ENCODE assay signal across 16 mouse cellular contexts in the genomic region with DNA sequence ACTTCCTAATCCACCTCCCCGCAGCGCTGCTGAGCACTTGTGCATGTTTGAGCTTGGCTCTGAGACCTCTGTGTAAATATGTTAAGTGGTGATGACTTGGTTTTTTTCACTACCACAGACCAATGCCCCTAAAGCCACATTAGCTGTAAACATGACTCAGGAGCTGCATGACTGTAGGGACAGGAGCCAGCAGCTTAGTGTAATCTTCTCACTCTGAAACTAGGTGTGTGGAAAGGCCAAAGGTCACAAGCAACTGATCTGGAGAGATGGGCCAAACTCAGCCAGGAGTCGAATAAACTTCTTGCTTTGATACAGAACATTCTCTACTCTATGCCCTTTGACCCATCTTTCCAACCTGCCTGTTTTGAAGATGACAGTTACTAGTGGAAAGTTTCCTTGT. TPM values are rescaled to one million over a fixed set of nuclear protein-coding genes. Genes with fewer than 3 reads are reported as not detected.
A peak's percentile ranks its signal among the peaks of the same experiment; 100 is the strongest.
DNase-seq lines count a peak whose midpoint lies in the region; ATAC-seq lines count a peak whose summit lies in the region.
"Had no signal": no experiment of that assay in that cellular context is flagged by ENCODE, and none has a peak within 500 bp of the region (broad histone marks: within the 10 kb centered on the region; RNA-seq: fewer than 3 reads in every experiment).

No protein-coding gene starts in this region.

- H3K4me1 ChIP-seq in heart, embryonic 10.5 days: peaks cover 6% of the 10 kb centered on the region
- peaks cover 16% of the 10 kb centered on the region for H3K4me1 ChIP-seq in heart, embryonic 12.5 days (replicated peaks)
- H3K4me1 ChIP-seq in intestine, embryonic 15.5 days (replicated peaks): peaks cover 13% of the 10 kb centered on the region
- H3K4me1 ChIP-seq in limb, embryonic 10.5 days: no peaks in the 10 kb centered on the region
- no peaks in the 10 kb centered on the region for H3K4me1 ChIP-seq in midbrain, embryonic 10.5 days

- H3K4me3 ChIP-seq in heart, embryonic 10.5 days: no peak overlapping the region
- H3K4me3 ChIP-seq in heart, embryonic 12.5 days: no peak overlapping the region
- H3K4me3 ChIP-seq in intestine, embryonic 15.5 days (replicated peaks): no peak overlapping the region
- H3K4me3 ChIP-seq in limb, embryonic 10.5 days: no peak overlapping the region
- no peak overlapping the region for H3K4me3 ChIP-seq in midbrain, embryonic 10.5 days
- H3K4me3 ChIP-seq: embryonic facial prominence, embryonic 15.5 days; heart, embryonic 15.5 days; neural tube, embryonic 13.5 days had no signal

- H3K27ac ChIP-seq in heart, embryonic 10.5 days: no peak overlapping the region
- H3K27ac ChIP-seq in heart, embryonic 12.5 days (ENCODE audit: poor library complexity, severe bottlenecking): no peak overlapping the region
- H3K27ac ChIP-seq in intestine, embryonic 15.5 days: peak overlapping the region; percentile 76
- H3K27ac ChIP-seq in limb, embryonic 10.5 days: no peak overlapping the region
- H3K27ac ChIP-seq in midbrain, embryonic 10.5 days (replicated peaks): no peak overlapping the region
- H3K27ac ChIP-seq: embryonic facial prominence, embryonic 15.5 days; heart, embryonic 15.5 days; neural tube, embryonic 13.5 days had no signal

- H3K4me2 ChIP-seq in heart, embryonic 12.5 days: no peak overlapping the region
- H3K4me2 ChIP-seq in intestine, embryonic 15.5 days (replicated peaks): 0 out of 2 replicates have a peak overlapping the region, but pooled peaks have one; percentile 14
- H3K4me2 ChIP-seq: embryonic facial prominence, embryonic 15.5 days; heart, embryonic 15.5 days; neural tube, embryonic 13.5 days had no signal

- no peak for ATAC-seq in heart, embryonic 12.5 days (ENCODE audit: insufficient number of reproducible peaks, low FRiP score)
- ATAC-seq in intestine, embryonic 15.5 days: peak; percentile 86
- ATAC-seq: inflammation-experienced regulatory T-cells, adult 6 months had no signal

- no peaks in the 10 kb centered on the region for H3K9me3 ChIP-seq in heart, embryonic 10.5 days
- no peaks in the 10 kb centered on the region for H3K9me3 ChIP-seq in heart, embryonic 12.5 days (replicated peaks)
- no peaks in the 10 kb centered on the region for H3K9me3 ChIP-seq in intestine, embryonic 15.5 days
- no peaks in the 10 kb centered on the region for H3K9me3 ChIP-seq in limb, embryonic 10.5 days (replicated peaks)
- no peaks in the 10 kb centered on the region for H3K9me3 ChIP-seq in midbrain, embryonic 10.5 days (replicated peaks)
- H3K9me3 ChIP-seq: embryonic facial prominence, embryonic 15.5 days; heart, embryonic 15.5 days; neural tube, embryonic 13.5 days had no signal

- no peak overlapping the region for H3K9ac ChIP-seq in heart, embryonic 12.5 days
- no peak overlapping the region for H3K9ac ChIP-seq in intestine, embryonic 15.5 days
- H3K9ac ChIP-seq: embryonic facial prominence, embryonic 15.5 days; heart, embryonic 15.5 days; neural tube, embryonic 13.5 days had no signal

- WGBS in heart, embryonic 10.5 days: 77% methylated on average over 3 of the region's 3 CpGs
- WGBS in heart, embryonic 12.5 days: 63% methylated on average over 3 of the region's 3 CpGs
- WGBS in intestine, embryonic 15.5 days: 29% methylated on average over 3 of the region's 3 CpGs
- 82% methylated on average over 3 of the region's 3 CpGs for WGBS in limb, embryonic 10.5 days
- WGBS in midbrain, embryonic 10.5 days: 84% methylated on average over 3 of the region's 3 CpGs

- peak; percentile 53 for DNase-seq in heart, embryonic 10.5 days (ENCODE audit: low spot score)
- DNase-seq in 3T3-L1 (ENCODE audit: low read depth, low spot score): peak; percentile 83
- DNase-seq in limb, embryonic 10.5 days (ENCODE audit: low spot score): peak; percentile 7
- no peak for DNase-seq in midbrain, embryonic 10.5 days (ENCODE audit: low spot score)
- DNase-seq in frontal cortex, adult 2 months (ENCODE audit: extremely low spot score in 1 of 2, low spot score in 1 of 2): no peak
- DNase-seq in left cerebral cortex, adult 8-10 months (ENCODE audit: low spot score in 2 of 2): no peak
- DNase-seq: cerebellum, adult 8-10 months; left cerebral cortex, postnatal 4 days; right cerebral cortex, postnatal 4 days; thymus, adult 2 months had no signal

- no peaks in the 10 kb centered on the region for H3K27me3 ChIP-seq in heart, embryonic 10.5 days (ENCODE audit: insufficient read depth, poor library complexity, severe bottlenecking)
- H3K27me3 ChIP-seq in heart, embryonic 12.5 days (replicated peaks): no peaks in the 10 kb centered on the region
- H3K27me3 ChIP-seq in intestine, embryonic 15.5 days (replicated peaks): no peaks in the 10 kb centered on the region
- no peaks in the 10 kb centered on the region for H3K27me3 ChIP-seq in limb, embryonic 10.5 days (ENCODE audit: low read depth, poor library complexity, severe bottlenecking)
- no peaks in the 10 kb centered on the region for H3K27me3 ChIP-seq in midbrain, embryonic 10.5 days (ENCODE audit: low read depth, poor library complexity, severe bottlenecking)
- H3K27me3 ChIP-seq: embryonic facial prominence, embryonic 15.5 days; heart, embryonic 15.5 days; neural tube, embryonic 13.5 days had no signal

- H3K36me3 ChIP-seq in heart, embryonic 10.5 days: peaks cover 22% of the 10 kb centered on the region
- H3K36me3 ChIP-seq in heart, embryonic 12.5 days: peaks cover 22% of the 10 kb centered on the region
- H3K36me3 ChIP-seq in intestine, embryonic 15.5 days: peaks cover 13% of the 10 kb centered on the region
- H3K36me3 ChIP-seq in limb, embryonic 10.5 days: peaks cover 15% of the 10 kb centered on the region
- H3K36me3 ChIP-seq in midbrain, embryonic 10.5 days: no peaks in the 10 kb centered on the region
- H3K36me3 ChIP-seq: neural tube, embryonic 13.5 days had no signal

RNA-seq across cellular contexts. Expression of a gene that starts 17.3 kb away (rescaled TPM):
- not detected in 2 replicates for polyA plus RNA-seq in heart, embryonic 10.5 days (2016; fragmentation: Nextera tagmentation; extraction: Ambion mirVana)
- polyA plus RNA-seq in heart, embryonic 12.5 days (2016; fragmentation: Nextera tagmentation; extraction: Ambion mirVana): not detected in 2 replicates
- polyA plus RNA-seq in intestine, embryonic 15.5 days (2015; fragmentation: Nextera tagmentation; extraction: Ambion mirVana): not detected in 2 replicates
- polyA plus RNA-seq in limb, embryonic 10.5 days (2016; fragmentation: Nextera tagmentation; extraction: Ambion mirVana): not detected in 2 replicates
- polyA plus RNA-seq in midbrain, embryonic 10.5 days (2016; fragmentation: Nextera tagmentation; extraction: Ambion mirVana): not detected in 2 replicates
- polyA plus RNA-seq in frontal cortex, adult 2 months (2012; rRNA removed): 0.10 TPM in 1 of 2 replicates, not detected in the other
- not detected for total RNA-seq in left cerebral cortex, adult 8-10 months (2022)
- total RNA-seq: left cerebral cortex, postnatal 4 days had no signal
- polyA plus RNA-seq: embryonic facial prominence, embryonic 15.5 days; heart, embryonic 15.5 days; inflammation-experienced regulatory T-cells, adult 6 months; neural tube, embryonic 13.5 days had no signal

RNA-seq across cellular contexts. Expression of a gene that starts 26.7 kb away (rescaled TPM):
- 6.8 and 7.8 TPM in 2 replicates for polyA plus RNA-seq in heart, embryonic 10.5 days (2016; fragmentation: Nextera tagmentation; extraction: Ambion mirVana)
- polyA plus RNA-seq in heart, embryonic 12.5 days (2016; fragmentation: Nextera tagmentation; extraction: Ambion mirVana): 8.6 and 8.9 TPM in 2 replicates
- polyA plus RNA-seq in intestine, embryonic 15.5 days (2015; fragmentation: Nextera tagmentation; extraction: Ambion mirVana): 18.4 and 19.2 TPM in 2 replicates
- 6.9 and 8.1 TPM in 2 replicates for polyA plus RNA-seq in limb, embryonic 10.5 days (2016; fragmentation: Nextera tagmentation; extraction: Ambion mirVana)
- 2.5 and 2.9 TPM in 2 replicates for polyA plus RNA-seq in midbrain, embryonic 10.5 days (2016; fragmentation: Nextera tagmentation; extraction: Ambion mirVana)
- polyA plus RNA-seq in frontal cortex, adult 2 months (2012; rRNA removed): 2.9 and 4.2 TPM in 2 replicates
- total RNA-seq in left cerebral cortex, adult 8-10 months (2022): 1 to 10 TPM; 2.6 to 3.2 (median 2.8) TPM

Comparison
In these comparisons a context has a peak if more than half of its experiments do, and no peak if none do; other contexts are left out.
1. DNase-seq: peak in heart, embryonic 10.5 days (single experiment), 3T3-L1 (single experiment) and limb, embryonic 10.5 days (single experiment); none in midbrain, embryonic 10.5 days (single experiment), frontal cortex, adult 2 months (0 of 2) and left cerebral cortex, adult 8-10 months (0 of 2).